Mouse (Mus musculus): Measurements from ENCODE around the gene Slc43a1. TPM values are rescaled to one million over a fixed set of nuclear protein-coding genes. Genes with fewer than 3 reads are reported as not detected.

The Slc43a1 gene
- polyA plus RNA-seq, 1 experiment from 2014 or later = 1.6 TPM

DNA sequence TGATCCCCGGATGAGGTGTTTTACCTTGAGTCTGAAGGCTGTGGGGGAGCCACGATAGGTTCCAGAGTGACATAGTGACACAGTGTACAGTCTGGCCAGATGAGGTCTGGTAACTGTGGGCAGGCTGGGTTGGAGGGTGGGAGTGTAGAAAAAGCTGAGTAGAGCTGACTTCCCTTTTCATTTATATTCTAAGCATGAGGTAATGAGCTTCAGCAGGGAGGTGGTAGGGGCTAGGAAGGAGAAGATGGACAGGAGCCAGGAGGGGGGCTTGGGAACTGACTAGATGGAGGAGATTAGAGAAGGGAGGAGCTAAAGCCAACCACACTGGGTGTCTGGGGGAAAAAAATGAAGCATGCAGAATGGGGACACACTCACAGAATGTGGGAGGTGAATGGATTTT, 30.3 kb downstream of the Slc43a1 start:
- Histone ChIP-seq H3K36me3 (ENCODE audit: control insufficient read depth, insufficient read depth, low read length) (no peaks in the 10 kb centered on the region), H3K27me3 (replicated peaks; ENCODE audit: control insufficient read depth, insufficient read depth, low read length) (peaks cover 60% of the 10 kb centered on the region), H3K4me2 (ENCODE audit: low read length) (no peak overlapping the region), H3K9me3 (ENCODE audit: control insufficient read depth, low read length) (no peaks in the 10 kb centered on the region), H3K4me1 (ENCODE audit: control insufficient read depth, insufficient read depth, low read depth, low read length) (peaks cover 17% of the 10 kb centered on the region), H3K4me3 (ENCODE audit: low read length) (no peak overlapping the region), H3K9ac (ENCODE audit: low read depth, low read length) (no peak overlapping the region), H3K27ac (ENCODE audit: low read depth, low read length) (no peak overlapping the region)
- 65% methylated on average over 2 of the region's 2 CpGs for WGBS
- ATAC-seq = no peak

DNA sequence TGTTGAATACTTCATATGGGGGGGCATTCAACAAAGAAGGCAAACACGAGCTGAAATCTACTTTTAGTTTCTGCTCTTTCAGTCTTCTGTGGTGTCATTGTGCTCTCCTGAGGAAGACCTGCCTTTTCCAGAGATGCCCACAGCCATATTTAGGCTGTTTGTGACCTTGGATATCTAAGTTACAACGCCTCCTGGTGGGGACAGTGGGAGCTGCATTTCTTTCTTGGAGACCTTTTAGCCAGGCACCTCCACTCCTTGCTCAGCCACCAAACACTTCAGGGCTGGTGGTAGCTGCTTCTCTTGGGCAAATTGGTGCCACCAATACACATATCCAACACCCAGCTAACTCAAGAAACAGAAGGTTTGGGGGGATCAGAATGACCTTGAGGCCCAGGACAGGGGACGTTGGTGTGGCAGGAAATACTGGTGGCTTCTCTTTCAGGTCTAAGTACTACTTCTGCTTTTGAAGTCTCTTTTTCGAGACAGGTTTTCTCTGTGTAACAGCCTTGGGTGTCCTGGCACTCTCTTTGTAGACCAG, 32.0 kb downstream of the Slc43a1 start:
- 65% methylated on average over 4 of the region's 4 CpGs for WGBS
- peaks cover 16% of the 10 kb centered on the region for H3K4me1 ChIP-seq (ENCODE audit: control insufficient read depth, insufficient read depth, low read depth, low read length)
- no peak overlapping the region for H3K4me2 ChIP-seq (ENCODE audit: low read length)
- no peak overlapping the region for H3K9ac ChIP-seq (ENCODE audit: low read depth, low read length)
- no peaks in the 10 kb centered on the region for H3K9me3 ChIP-seq (ENCODE audit: control insufficient read depth, low read length)
- no peak overlapping the region for H3K27ac ChIP-seq (ENCODE audit: low read depth, low read length)
- ATAC-seq = no peak
- peaks cover 75% of the 10 kb centered on the region for H3K27me3 ChIP-seq (replicated peaks; ENCODE audit: control insufficient read depth, insufficient read depth, low read length)
- H3K36me3 ChIP-seq (ENCODE audit: control insufficient read depth, insufficient read depth, low read length) = no peaks in the 10 kb centered on the region
- H3K4me3 ChIP-seq (ENCODE audit: low read length) = no peak overlapping the region

DNA sequence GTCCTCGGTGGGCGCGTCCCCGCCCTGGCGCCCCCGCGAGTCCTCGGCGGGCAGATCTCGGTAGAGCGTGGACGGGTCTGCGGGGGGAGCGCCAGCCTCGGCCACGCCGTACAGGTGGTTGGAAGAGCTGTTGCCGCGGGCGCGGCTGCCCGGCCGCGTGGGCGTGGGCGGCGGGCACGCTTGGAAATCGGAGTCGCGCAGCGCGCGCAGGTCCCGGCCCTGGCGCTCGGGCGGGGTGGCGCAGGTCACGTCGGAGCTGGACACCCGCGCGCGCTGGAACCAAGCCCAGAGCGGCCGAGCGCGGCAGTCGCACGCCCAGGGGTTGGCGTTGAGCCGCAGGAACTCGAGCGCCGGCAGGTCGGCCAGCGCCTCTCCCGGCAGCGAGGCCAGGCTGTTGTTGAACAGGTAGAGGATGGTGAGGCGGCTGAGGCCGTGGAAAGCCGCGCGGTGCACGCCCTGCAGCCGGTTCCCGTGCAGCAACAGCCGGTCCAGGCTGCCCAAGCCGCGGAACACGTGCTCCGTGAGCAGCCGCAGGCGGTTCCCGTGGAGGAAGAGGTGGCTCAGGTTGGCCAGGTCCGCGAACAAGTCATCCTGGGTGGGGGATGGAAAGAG, 33.6 kb downstream of the Slc43a1 start:
- H3K9me3 ChIP-seq (ENCODE audit: control insufficient read depth, low read length) = no peaks in the 10 kb centered on the region
- WGBS = 1% methylated on average over 47 of the region's 78 CpGs
- peak overlapping the region; percentile 57 for H3K4me3 ChIP-seq (ENCODE audit: low read length)
- H3K36me3 ChIP-seq (ENCODE audit: control insufficient read depth, insufficient read depth, low read length) = no peaks in the 10 kb centered on the region
- H3K9ac ChIP-seq (ENCODE audit: low read depth, low read length) = peak overlapping the region; percentile 69
- H3K27me3 ChIP-seq (replicated peaks; ENCODE audit: control insufficient read depth, insufficient read depth, low read length) = peaks cover 66% of the 10 kb centered on the region
- ATAC-seq = peak; percentile 71
- peak overlapping the region; percentile 93 for H3K4me2 ChIP-seq (ENCODE audit: low read length)
- H3K4me1 ChIP-seq (ENCODE audit: control insufficient read depth, insufficient read depth, low read depth, low read length) = peaks cover 9% of the 10 kb centered on the region; the same call in 1 of the 2 replicates
- H3K27ac ChIP-seq (ENCODE audit: low read depth, low read length) = no peak overlapping the region

DNA sequence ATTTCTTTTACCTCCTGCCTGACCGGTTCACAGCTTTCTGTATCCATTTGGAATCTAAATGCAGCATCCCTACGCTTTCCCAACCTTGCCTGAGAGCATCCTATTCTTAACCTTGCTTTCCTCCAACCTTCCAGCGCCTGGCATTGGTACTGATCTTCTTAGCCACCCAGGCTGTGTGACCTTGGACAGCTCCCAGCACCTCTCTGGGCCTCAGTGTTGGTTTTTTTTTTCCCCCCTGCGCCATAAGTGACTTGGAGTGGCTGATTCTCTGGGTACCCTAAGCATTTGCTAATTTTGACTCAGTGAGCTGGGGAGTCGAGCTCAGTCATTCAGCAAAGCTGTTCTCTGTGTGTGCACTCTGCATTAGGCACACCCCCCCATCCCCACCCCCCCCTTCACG, 37.2 kb downstream of the Slc43a1 start:
- H3K9me3 ChIP-seq (ENCODE audit: control insufficient read depth, low read length) = no peaks in the 10 kb centered on the region
- no peak overlapping the region for H3K4me3 ChIP-seq (ENCODE audit: low read length)
- H3K27me3 ChIP-seq (replicated peaks; ENCODE audit: control insufficient read depth, insufficient read depth, low read length) = peaks cover 44% of the 10 kb centered on the region
- no peak for ATAC-seq
- no peaks in the 10 kb centered on the region for H3K36me3 ChIP-seq (ENCODE audit: control insufficient read depth, insufficient read depth, low read length)
- H3K9ac ChIP-seq (ENCODE audit: low read depth, low read length) = no peak overlapping the region
- H3K4me2 ChIP-seq (ENCODE audit: low read length) = no peak overlapping the region
- H3K27ac ChIP-seq (ENCODE audit: low read depth, low read length) = no peak overlapping the region
- H3K4me1 ChIP-seq (ENCODE audit: control insufficient read depth, insufficient read depth, low read depth, low read length) = peaks cover 9% of the 10 kb centered on the region; the same call in 1 of the 2 replicates
- WGBS = 53% methylated on average over 6 of the region's 6 CpGs

DNA sequence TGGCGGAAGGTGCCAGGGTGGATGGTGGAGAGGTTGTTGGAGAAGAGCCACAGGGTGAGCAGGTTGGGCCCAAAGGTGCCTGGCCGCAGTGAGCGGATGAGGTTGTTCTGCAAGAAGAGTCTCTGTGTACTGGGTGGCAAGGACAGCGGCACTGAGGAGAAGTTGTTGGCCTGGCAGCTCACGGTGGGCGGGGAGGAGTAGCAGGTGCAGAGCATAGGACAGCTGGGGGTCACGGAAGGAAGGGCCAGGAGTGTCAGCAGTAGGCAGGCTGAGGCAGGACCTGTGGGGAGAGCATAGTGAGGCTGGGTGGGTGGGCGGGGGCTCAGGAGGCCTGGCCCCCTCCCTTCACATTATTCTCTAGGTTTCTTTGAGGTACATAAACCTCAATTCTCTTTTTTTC, 41.9 kb downstream of the Slc43a1 start:
- no peak for ATAC-seq
- no peaks in the 10 kb centered on the region for H3K36me3 ChIP-seq (ENCODE audit: control insufficient read depth, insufficient read depth, low read length)
- 83% methylated on average over 7 of the region's 8 CpGs for WGBS
- no peak overlapping the region for H3K4me3 ChIP-seq (ENCODE audit: low read length)
- H3K27me3 ChIP-seq (replicated peaks; ENCODE audit: control insufficient read depth, insufficient read depth, low read length) = peaks cover 32% of the 10 kb centered on the region
- H3K4me2 ChIP-seq (ENCODE audit: low read length) = no peak overlapping the region
- H3K27ac ChIP-seq (ENCODE audit: low read depth, low read length) = no peak overlapping the region
- H3K4me1 ChIP-seq (ENCODE audit: control insufficient read depth, insufficient read depth, low read depth, low read length) = peaks cover 11% of the 10 kb centered on the region; the same call in 1 of the 2 replicates
- H3K9me3 ChIP-seq (ENCODE audit: control insufficient read depth, low read length) = no peaks in the 10 kb centered on the region
- no peak overlapping the region for H3K9ac ChIP-seq (ENCODE audit: low read depth, low read length)

DNA sequence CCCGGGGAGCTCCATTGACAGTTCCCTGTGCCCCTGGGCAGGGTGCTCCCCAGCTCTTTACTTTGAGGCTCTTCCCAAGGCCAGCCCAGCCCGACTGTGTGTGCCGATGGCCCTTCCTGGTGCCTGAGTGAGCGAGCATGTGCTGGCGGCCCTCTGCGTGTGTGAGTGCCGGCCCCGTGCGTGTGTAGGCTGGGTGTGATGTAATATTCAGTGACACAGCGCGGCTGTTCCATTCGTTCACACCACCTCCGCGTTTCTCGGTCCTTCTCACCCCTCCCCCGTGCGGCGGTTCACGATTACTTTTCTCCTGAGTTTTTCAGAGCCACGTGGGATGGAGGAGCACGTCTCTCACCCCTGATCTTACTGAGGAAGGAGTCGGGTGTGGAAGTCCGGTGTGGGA, 44.0 kb downstream of the Slc43a1 start:
- Histone ChIP-seq H3K27me3 (replicated peaks; ENCODE audit: control insufficient read depth, insufficient read depth, low read length) (peaks cover 38% of the 10 kb centered on the region), H3K36me3 (ENCODE audit: control insufficient read depth, insufficient read depth, low read length) (no peaks in the 10 kb centered on the region), H3K9ac (ENCODE audit: low read depth, low read length) (0 out of 2 replicates have a peak overlapping the region, but pooled peaks have one; percentile 27), H3K27ac (ENCODE audit: low read depth, low read length) (no peak overlapping the region), H3K4me3 (ENCODE audit: low read length) (peak overlapping the region; percentile 14; the same call in 1 of the 2 replicates), H3K4me1 (ENCODE audit: control insufficient read depth, insufficient read depth, low read depth, low read length) (peaks cover 17% of the 10 kb centered on the region), H3K4me2 (ENCODE audit: low read length) (peak overlapping the region; percentile 46), H3K9me3 (ENCODE audit: control insufficient read depth, low read length) (no peaks in the 10 kb centered on the region)
- no peak for ATAC-seq
- 7% methylated on average over 23 of the region's 23 CpGs for WGBS

DNA sequence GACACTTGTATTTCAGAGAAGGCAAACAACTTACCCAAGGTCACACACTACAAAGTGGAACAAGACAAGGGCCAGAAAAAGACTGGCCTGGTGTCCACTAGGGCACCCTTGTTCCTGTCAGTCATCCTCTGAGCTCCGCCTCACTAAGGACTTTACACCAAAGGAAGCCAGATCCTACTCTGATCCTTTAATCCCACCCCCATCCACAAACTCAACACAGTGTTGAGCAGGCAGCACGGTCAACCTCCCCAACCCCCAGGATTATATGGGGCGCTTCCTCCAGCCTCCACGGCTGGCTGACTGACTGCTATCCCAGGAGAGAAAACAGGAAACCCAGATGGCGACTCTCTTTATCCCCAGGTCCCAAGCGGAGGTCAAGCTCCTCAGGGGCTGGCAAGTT, 44.4 kb downstream of the Slc43a1 start:
- H3K36me3 ChIP-seq (ENCODE audit: control insufficient read depth, insufficient read depth, low read length) = no peaks in the 10 kb centered on the region
- H3K4me3 ChIP-seq (ENCODE audit: low read length) = peak overlapping the region; percentile 5; the same call in 1 of the 2 replicates
- no peak for ATAC-seq
- H3K4me2 ChIP-seq (ENCODE audit: low read length) = peak overlapping the region; percentile 46
- H3K9ac ChIP-seq (ENCODE audit: low read depth, low read length) = no peak overlapping the region; the same call in 1 of the 2 replicates
- H3K27ac ChIP-seq (ENCODE audit: low read depth, low read length) = no peak overlapping the region
- no peaks in the 10 kb centered on the region for H3K9me3 ChIP-seq (ENCODE audit: control insufficient read depth, low read length)
- WGBS = 4% methylated on average over 6 of the region's 6 CpGs
- peaks cover 40% of the 10 kb centered on the region for H3K27me3 ChIP-seq (replicated peaks; ENCODE audit: control insufficient read depth, insufficient read depth, low read length)
- peaks cover 22% of the 10 kb centered on the region for H3K4me1 ChIP-seq (ENCODE audit: control insufficient read depth, insufficient read depth, low read depth, low read length)

DNA sequence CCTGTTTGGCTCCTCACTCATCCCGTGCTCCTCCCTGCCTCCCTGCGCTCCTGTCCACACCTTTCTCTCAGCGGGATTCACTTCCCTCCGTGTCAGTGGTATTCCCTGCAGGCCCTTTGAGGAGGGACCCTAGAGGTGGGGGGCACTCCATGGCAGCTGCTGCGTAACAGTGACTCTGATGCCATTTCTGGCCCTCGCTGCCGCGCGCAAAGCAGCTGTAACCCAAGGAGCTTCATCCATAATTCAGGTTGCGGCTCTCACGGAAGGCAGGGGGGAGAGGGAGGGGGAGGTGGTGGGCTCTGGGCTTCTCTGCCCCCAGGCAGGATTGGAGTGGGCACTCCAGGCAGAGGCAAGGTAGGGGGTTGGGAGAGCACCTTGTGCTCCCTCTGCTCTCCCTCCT, 44.9 kb downstream of the Slc43a1 start:
- no peak for ATAC-seq
- 6% methylated on average over 11 of the region's 11 CpGs for WGBS
- Histone ChIP-seq H3K4me1 (ENCODE audit: control insufficient read depth, insufficient read depth, low read depth, low read length) (peaks cover 22% of the 10 kb centered on the region), H3K4me3 (ENCODE audit: low read length) (peak overlapping the region; percentile 5; the same call in 1 of the 2 replicates), H3K27ac (ENCODE audit: low read depth, low read length) (no peak overlapping the region), H3K27me3 (replicated peaks; ENCODE audit: control insufficient read depth, insufficient read depth, low read length) (peaks cover 41% of the 10 kb centered on the region), H3K36me3 (ENCODE audit: control insufficient read depth, insufficient read depth, low read length) (no peaks in the 10 kb centered on the region), H3K4me2 (ENCODE audit: low read length) (peak overlapping the region; percentile 46), H3K9ac (ENCODE audit: low read depth, low read length) (peak overlapping the region; percentile 27; the same call in 1 of the 2 replicates), H3K9me3 (ENCODE audit: control insufficient read depth, low read length) (no peaks in the 10 kb centered on the region)

DNA sequence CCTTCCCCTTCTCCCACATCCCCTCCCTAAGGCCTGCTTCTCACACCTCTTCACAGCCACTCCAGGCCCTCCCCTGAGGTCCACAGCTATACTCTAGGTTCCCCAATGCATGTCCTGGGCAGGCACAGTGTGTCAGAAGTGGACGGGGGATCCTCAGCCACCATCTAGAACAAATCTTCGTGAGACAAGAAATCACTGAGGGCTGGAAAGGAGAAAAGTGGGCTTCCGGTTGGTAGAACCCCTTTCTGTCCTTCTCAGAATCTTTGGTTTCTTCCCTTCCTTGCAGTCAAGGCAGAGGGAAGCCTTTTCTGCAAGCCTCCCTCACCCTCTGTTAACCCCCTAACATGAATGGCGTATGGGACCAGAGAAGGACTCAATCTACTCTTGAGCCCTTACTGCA, 45.3 kb downstream of the Slc43a1 start:
- Histone ChIP-seq H3K36me3 (ENCODE audit: control insufficient read depth, insufficient read depth, low read length) (no peaks in the 10 kb centered on the region), H3K4me3 (ENCODE audit: low read length) (no peak overlapping the region), H3K9me3 (ENCODE audit: control insufficient read depth, low read length) (no peaks in the 10 kb centered on the region), H3K4me2 (ENCODE audit: low read length) (no peak overlapping the region; the same call in 1 of the 2 replicates), H3K27ac (ENCODE audit: low read depth, low read length) (no peak overlapping the region), H3K9ac (ENCODE audit: low read depth, low read length) (no peak overlapping the region), H3K4me1 (ENCODE audit: control insufficient read depth, insufficient read depth, low read depth, low read length) (peaks cover 22% of the 10 kb centered on the region), H3K27me3 (replicated peaks; ENCODE audit: control insufficient read depth, insufficient read depth, low read length) (peaks cover 41% of the 10 kb centered on the region)
- ATAC-seq = no peak
- WGBS = 66% methylated on average over 4 of the region's 4 CpGs
